Mouse (Mus musculus): ENCODE measurements around the gene Ccr9. TPM values are rescaled to one million over a fixed set of nuclear protein-coding genes. Genes with fewer than 3 reads are reported as not detected.
A peak's percentile ranks its signal among the peaks of the same experiment; 100 is the strongest.

Ccr9 gene
- polyA plus RNA-seq, 1 experiment, result not detected

DNA sequence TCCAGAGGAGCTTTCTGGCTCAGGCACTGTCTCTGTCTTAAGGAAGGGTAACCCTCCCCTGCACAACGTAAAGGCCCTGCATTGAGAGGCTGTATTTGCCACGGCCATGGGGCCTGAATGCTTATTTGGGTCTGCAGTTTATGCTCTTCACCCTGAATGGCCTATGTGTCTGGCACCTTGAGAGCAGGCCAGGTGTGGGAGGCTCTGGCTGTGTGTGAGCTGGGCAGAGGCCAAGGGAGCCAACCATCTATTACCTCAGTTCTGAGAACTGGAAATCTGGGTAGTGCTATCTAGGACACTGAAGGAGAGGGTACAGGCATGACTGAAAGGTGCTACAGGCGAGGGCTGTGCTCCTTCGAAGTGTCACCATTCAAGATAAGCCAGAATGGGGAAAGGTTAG lies 136.6 kb downstream of the Ccr9 start:
- TF ChIP-seq POLR2A (IDR thresholded peaks at IDR 0.05; ENCODE audit: low read depth, low read length) (no peak), CTCF (IDR thresholded peaks at IDR 0.05; ENCODE audit: borderline replicate concordance, insufficient read depth, low read length) (no peak)
- Histone ChIP-seq H3K4me1 (ENCODE audit: control insufficient read depth, insufficient read depth, low read length) (peaks cover 36% of the 10 kb centered on the region), H3K4me3 (ENCODE audit: insufficient read depth, low read length) (no peak overlapping the region), H3K27ac (ENCODE audit: insufficient read depth, low read length) (peak overlapping the region; percentile 55; the same call in 1 of the 2 replicates)

DNA sequence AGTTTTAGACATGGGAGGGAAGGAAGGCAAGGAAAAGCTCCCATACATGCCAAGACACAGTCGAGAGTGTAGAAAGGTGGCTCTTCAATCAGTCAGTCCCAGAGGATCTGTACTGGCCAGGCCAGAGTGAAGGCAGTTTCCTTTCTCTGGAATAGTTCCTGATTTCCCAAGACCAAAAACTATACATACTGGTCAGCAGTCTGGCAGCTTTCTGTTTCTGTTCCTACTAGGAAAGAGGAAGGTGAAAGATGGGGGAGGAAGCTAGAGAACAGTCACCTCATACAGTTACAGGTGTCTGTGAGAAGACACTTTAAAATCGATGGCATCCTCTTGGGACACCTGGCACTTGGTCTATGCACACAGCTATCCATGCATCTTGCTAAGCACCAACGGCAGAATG lies 137.2 kb downstream of the Ccr9 start:
- peak overlapping the region; percentile 87 for H3K27ac ChIP-seq (ENCODE audit: insufficient read depth, low read length)

DNA sequence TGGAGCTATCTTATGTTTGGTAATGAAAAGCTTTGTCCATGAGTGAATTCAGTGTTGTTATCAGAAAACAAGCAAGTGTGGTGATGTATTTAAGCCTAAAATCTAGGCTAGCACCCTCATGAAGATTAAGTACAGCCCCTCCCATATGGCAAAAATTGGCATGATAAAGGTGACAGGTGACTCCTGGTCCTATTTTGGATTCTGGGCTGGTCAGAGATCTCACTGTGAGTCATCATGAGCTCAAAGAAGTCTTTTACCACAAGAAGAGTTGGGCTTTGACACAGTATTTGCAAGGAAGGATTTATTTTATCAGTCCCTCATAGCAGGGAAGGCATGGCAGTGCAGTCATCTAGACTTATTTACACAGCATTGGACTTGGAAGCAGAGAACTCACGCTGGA lies 137.8 kb downstream of the Ccr9 start:
- Histone ChIP-seq H3K4me1 (ENCODE audit: control insufficient read depth, insufficient read depth, low read length) (peaks cover 33% of the 10 kb centered on the region), H3K4me3 (ENCODE audit: insufficient read depth, low read length) (no peak overlapping the region), H3K27ac (ENCODE audit: insufficient read depth, low read length) (peak overlapping the region; percentile 87)
- TF ChIP-seq POLR2A (IDR thresholded peaks at IDR 0.05; ENCODE audit: low read depth, low read length), result no peak
- no peak for TF ChIP-seq CTCF (IDR thresholded peaks at IDR 0.05; ENCODE audit: borderline replicate concordance, insufficient read depth, low read length)

More for the DNA sequence above, 137.2 kb downstream of the Ccr9 start:
- Histone ChIP-seq H3K4me1 (ENCODE audit: control insufficient read depth, insufficient read depth, low read length) (peaks cover 33% of the 10 kb centered on the region), H3K4me3 (ENCODE audit: insufficient read depth, low read length) (no peak overlapping the region)
- TF ChIP-seq CTCF (IDR thresholded peaks at IDR 0.05; ENCODE audit: borderline replicate concordance, insufficient read depth, low read length), result no peak
- TF ChIP-seq POLR2A (IDR thresholded peaks at IDR 0.05; ENCODE audit: low read depth, low read length), result no peak

DNA sequence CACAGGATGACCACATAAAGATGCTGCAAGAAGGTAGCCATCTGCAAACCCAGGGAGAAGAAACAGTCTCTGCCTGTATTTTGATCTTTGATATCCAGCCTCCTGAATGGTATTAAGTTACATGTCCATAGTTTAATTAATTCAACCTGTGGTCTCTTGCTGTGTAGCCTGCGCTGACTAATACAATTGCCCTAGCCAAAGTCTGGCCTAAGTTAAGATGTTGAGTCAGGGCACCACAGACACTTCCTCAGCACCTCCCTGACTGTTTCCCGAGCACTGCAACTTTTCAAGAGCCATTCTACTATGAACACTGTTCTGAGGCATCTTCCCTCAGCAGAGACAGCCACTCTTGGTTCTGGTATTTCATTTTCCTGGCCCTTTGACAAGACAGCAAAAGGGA lies 140.4 kb downstream of the Ccr9 start:
- no peak overlapping the region for H3K4me3 ChIP-seq (ENCODE audit: insufficient read depth, low read length)
- peaks cover 24% of the 10 kb centered on the region for H3K4me1 ChIP-seq (ENCODE audit: control insufficient read depth, insufficient read depth, low read length)
- TF ChIP-seq CTCF (IDR thresholded peaks at IDR 0.05; ENCODE audit: borderline replicate concordance, insufficient read depth, low read length), result no peak
- TF ChIP-seq POLR2A (IDR thresholded peaks at IDR 0.05; ENCODE audit: low read depth, low read length), result no peak
- H3K27ac ChIP-seq (ENCODE audit: insufficient read depth, low read length), result peak overlapping the region; percentile 99

DNA sequence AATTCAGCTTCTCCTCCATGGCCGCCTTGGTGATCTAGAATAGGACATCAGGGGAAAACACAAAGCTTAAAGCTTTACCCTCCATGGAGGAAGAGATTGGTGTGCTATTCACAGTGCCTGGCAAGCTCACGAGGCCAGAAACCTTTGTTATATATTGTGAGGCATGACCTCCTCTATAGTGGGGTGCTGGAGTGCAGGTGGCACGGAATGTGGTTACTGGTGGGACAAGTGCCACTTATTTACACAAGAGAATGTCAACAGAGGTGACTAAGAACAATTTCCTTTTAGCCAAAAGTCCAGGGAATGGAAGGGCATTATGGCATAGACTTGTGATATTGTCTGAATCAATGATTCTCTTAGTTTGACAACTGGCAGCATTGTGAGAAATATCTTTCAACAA lies 148.4 kb downstream of the Ccr9 start:
- TF ChIP-seq POLR2A (IDR thresholded peaks at IDR 0.05; ENCODE audit: low read depth, low read length) (no peak), CTCF (IDR thresholded peaks at IDR 0.05; ENCODE audit: borderline replicate concordance, insufficient read depth, low read length) (no peak)
- H3K4me3 ChIP-seq (ENCODE audit: insufficient read depth, low read length), result no peak overlapping the region

DNA sequence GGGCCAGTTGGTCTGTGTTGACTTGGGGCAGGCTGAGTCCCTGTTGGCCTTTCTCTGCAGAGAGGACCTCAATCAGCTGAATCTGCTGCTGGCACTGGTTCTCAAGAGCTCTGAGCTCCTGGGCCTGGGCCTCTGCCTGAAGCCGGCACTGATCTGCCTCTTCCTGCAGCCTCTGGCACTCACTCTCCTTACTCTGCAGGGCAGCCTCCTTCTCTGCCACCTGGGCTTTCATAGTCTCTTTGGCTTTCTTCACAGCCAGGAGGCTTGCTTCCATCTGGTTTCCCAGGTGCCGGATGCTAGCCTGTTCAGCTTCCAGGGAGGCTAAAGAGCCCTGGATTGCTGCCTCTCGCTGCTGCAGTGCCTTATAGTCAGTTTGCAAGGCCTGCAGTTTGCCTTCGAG lies 150.7 kb downstream of the Ccr9 start:
- Histone ChIP-seq H3K27ac (ENCODE audit: insufficient read depth, low read length) (no peak overlapping the region), H3K4me1 (ENCODE audit: control insufficient read depth, insufficient read depth, low read length) (no peaks in the 10 kb centered on the region), H3K4me3 (ENCODE audit: insufficient read depth, low read length) (no peak overlapping the region)
- TF ChIP-seq CTCF (IDR thresholded peaks at IDR 0.05; ENCODE audit: borderline replicate concordance, insufficient read depth, low read length) (no peak), POLR2A (IDR thresholded peaks at IDR 0.05; ENCODE audit: low read depth, low read length) (no peak)

More for the DNA sequence above, 148.4 kb downstream of the Ccr9 start:
- Histone ChIP-seq H3K27ac (ENCODE audit: insufficient read depth, low read length) (no peak overlapping the region), H3K4me1 (ENCODE audit: control insufficient read depth, insufficient read depth, low read length) (no peaks in the 10 kb centered on the region)

Other genes starting within 250 kb of the Ccr9 start
- 29.1 and 29.7 TPM in 2 replicates for gene Limd1, start 199.7 kb upstream of the Ccr9 start, polyA plus RNA-seq (2011; ENCODE audit: insufficient read length, low read depth, missing spikeins)
- 58.0 and 65.2 TPM in 2 replicates for gene Sacm1l, start 148.7 kb upstream of the Ccr9 start, polyA plus RNA-seq (2011; ENCODE audit: insufficient read length, low read depth, missing spikeins)
- 0.23 and 0.95 TPM in 2 replicates for gene Slc6a20b, start 45.9 kb upstream of the Ccr9 start, polyA plus RNA-seq (2011; ENCODE audit: insufficient read length, low read depth, missing spikeins)
- not detected in 2 replicates for gene Slc6a20a, start 446 bp downstream of the Ccr9 start, polyA plus RNA-seq (2011; ENCODE audit: insufficient read length, low read depth, missing spikeins)
- 44.1 and 54.5 TPM in 2 replicates for gene Lztfl1, start 39.3 kb downstream of the Ccr9 start, polyA plus RNA-seq (2011; ENCODE audit: insufficient read length, low read depth, missing spikeins)
- 0.91 and 4.1 TPM in 2 replicates for gene Cxcr6, start 128.0 kb downstream of the Ccr9 start, polyA plus RNA-seq (2011; ENCODE audit: insufficient read length, low read depth, missing spikeins)
- 25.2 and 29.2 TPM in 2 replicates for gene Fyco1, start 173.5 kb downstream of the Ccr9 start, polyA plus RNA-seq (2011; ENCODE audit: insufficient read length, low read depth, missing spikeins)
- not detected in 2 replicates for gene Xcr1, start 183.6 kb downstream of the Ccr9 start, polyA plus RNA-seq (2011; ENCODE audit: insufficient read length, low read depth, missing spikeins)

Data from embryonic fibroblast, embryonic 13.5 days (primary cell).